Mouse (Mus musculus) yolk sac, embryonic 10.5 days (tissue): ENCODE results near the gene Mex3a.

Experiments
- DNase-seq: peaks from one replicate; pipeline ENCODE4 v3.0.0-alpha.2; 2017; ENCODE audit warnings: low spot score

Mex3a gene

GRCm38 (mm10) chr3:88532299-88532674 is at the start of gene Mex3a:
Gene Mex3a (plus strand): TSS chr3:88532395.
- no peak for DNase-seq

GRCm38 (mm10) chr3:88483141-88483540 is 49.1 kb upstream of the Mex3a start:
- DNase-seq, result no peak

- DNase-seq, result no peak
Observed at GRCm38 (mm10) chr3:88483621-88484020, 48.6 kb upstream of the Mex3a start.

- DNase-seq, result no peak
Observed at GRCm38 (mm10) chr3:88484597-88485316, 47.4 kb upstream of the Mex3a start.

GRCm38 (mm10) chr3:88486043-88486442 is 46.2 kb upstream of the Mex3a start:
- no peak for DNase-seq

- no peak for DNase-seq
Observed at GRCm38 (mm10) chr3:88486887-88487286, 45.3 kb upstream of the Mex3a start.

GRCm38 (mm10) chr3:88487396-88487795 is 44.8 kb upstream of the Mex3a start:
- no peak for DNase-seq

- no peak for DNase-seq
Observed at GRCm38 (mm10) chr3:88493706-88494582, 38.3 kb upstream of the Mex3a start.

GRCm38 (mm10) chr3:88494836-88495628 is 37.2 kb upstream of the Mex3a start:
- DNase-seq, result peak; percentile 50

GRCm38 (mm10) chr3:88495741-88496415 is 36.3 kb upstream of the Mex3a start:
- DNase-seq, result no peak

GRCm38 (mm10) chr3:88499580-88499979 is 32.6 kb upstream of the Mex3a start:
- no peak for DNase-seq

GRCm38 (mm10) chr3:88500087-88500486 is 32.1 kb upstream of the Mex3a start:
- DNase-seq, result no peak

- peak; percentile 85 for DNase-seq
Observed at GRCm38 (mm10) chr3:88500655-88501365, 31.4 kb upstream of the Mex3a start.

- no peak for DNase-seq
Observed at GRCm38 (mm10) chr3:88501366-88502030, 30.7 kb upstream of the Mex3a start.

- no peak for DNase-seq
Observed at GRCm38 (mm10) chr3:88502031-88502571, 30.1 kb upstream of the Mex3a start.

GRCm38 (mm10) chr3:88502641-88503504 is 29.3 kb upstream of the Mex3a start:
- peak; percentile 85 for DNase-seq

- DNase-seq, result no peak
Observed at GRCm38 (mm10) chr3:88503505-88503863, 28.7 kb upstream of the Mex3a start.

- DNase-seq, result no peak
Observed at GRCm38 (mm10) chr3:88503881-88504746, 28.1 kb upstream of the Mex3a start.
